Mouse (Mus musculus): ENCODE results near the gene Gpr174.
"Not testable (repeated sequence)": the region's sequence is repeated elsewhere in the genome, so short reads cannot be mapped to it uniquely, and the experiment has no call there.

Gene Gpr174

DNA sequence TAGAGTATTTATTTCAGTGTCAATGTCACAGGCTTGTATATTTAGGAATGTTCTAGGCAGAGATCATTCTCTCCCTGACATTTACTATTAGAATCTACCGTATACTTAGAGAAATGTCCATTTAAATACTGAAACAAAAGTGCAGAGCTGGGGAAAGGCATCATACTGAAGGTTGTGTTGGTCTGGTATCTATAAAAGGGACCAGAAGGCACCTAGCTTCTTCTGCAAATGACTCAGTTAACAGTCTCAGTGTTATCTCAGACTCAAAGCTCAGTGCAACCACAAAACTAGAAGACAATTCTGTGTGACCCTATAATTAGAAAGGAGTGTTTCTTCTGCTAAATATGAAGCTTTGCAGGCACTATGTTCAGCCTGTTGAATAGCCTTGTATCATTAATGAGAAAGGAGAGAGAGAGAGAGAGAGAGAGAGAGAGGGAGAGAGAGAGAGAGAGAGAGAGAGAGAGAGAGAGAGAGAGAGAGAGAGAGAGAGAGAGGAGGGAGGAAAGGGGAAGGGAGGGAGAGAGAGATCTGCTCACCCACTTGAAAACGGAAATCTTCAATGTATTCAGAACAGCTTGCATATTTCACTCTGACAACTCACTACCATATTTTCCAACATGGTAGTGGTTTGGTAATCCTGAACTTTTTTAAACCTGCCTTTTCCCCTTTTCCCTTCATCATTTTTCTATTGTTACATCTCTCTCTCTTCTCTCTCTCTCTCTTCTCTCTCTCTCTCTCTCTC, at the start of gene Gpr174:
Gene Gpr174 (plus strand): TSS at position 393 of the 742 bp plus-strand sequence.
- no peak for DNase-seq

DNA sequence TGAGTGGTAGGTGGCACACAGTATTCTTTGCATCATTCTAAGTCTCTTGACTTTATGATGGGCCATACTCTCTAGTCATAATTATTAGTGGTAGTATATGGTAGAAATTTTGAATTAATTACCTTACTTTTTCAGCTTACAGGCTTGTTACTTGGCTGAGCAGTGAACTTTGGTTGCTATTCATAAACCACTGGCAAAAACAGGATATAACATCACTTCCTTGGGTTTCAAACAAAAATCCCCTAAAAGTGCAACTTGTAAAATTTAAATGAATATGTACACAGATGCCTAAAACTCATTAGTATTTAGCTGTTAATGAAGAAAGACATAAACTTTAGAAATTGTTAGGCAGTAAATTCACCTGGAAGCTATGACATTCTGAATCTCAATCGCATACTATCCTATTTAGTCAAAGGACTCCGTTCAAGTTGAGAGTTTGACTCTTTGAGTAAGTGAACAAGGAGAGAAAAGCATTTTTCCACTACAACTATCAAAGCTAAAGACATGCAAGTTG, 38.0 kb upstream of the Gpr174 start:
- no peak for DNase-seq

DNA sequence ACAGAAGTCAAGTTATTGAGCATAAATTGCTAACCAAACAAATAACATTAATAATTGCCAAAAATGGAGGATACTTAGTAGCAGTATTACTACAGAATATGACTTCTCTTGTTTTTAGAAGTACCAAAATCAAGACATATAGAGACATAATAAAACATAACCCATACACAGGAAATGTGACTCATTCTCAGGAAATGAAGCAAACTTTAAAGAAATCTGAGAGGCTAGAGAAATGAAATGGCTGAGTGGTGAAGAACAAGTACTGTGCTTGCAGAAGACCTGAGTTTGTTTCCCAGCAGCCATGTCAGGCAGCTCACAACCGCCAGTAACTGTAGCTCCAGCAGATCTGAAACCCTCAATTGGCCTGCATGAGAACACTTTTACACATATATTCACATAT, 30.8 kb upstream of the Gpr174 start:
- no peak for DNase-seq

DNA sequence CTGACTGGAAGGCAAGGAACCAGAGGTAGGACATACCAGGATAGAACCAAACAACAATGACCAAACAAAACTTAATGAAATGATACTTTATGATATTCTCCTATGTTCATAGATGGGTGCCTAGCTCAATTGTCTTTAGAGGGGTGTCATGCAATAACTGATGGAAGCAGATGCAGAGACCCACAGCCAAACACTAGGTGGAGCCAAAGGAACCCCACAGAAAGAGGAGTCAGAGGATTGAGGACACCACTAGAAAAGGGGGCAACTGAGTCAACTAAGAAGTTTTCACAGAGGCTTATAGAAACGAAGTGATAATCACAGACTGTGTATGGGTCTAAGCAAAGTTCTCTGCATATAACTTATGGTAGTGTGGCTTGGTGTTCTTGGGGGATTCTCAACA, 24.5 kb upstream of the Gpr174 start:
- no peak for DNase-seq

DNA sequence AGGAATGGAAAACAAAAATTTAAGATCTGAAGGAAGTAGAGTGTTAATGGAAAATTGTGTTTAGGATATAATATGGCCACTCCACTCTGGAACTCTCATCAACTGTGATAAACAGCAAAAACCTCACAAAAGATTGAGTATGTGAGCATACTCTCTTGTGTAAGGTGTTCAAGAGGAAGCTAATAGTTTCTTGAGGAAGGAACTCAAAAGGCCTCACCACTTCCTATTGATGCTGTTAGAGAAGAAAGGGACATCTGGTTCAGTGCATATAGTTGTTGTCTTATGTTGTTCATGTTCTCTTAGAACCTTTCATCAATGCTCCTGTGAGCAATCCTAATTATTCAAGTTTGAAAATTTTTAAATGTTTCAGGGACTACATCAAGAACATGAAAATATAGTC, 21.0 kb upstream of the Gpr174 start:
- no peak for DNase-seq

DNA sequence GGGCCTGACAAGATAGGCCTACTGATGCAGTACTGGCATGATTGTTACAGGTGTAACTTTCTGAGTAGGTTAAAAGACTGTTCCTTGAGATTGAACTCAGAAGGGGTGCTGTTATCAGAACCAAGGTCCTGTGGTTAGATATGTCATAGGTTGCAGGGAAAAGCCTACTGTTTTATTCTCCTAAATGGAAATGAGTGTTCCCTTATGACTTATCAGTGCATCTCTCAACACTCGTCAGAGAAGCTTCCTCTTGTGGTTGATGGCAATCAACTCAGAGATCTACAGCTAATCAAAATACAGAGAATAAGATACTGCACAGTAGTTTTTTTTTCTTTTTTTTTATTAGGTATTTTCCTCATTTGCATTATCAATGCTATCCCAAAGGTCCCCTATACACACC, 19.2 kb upstream of the Gpr174 start:
- no peak for DNase-seq

DNA sequence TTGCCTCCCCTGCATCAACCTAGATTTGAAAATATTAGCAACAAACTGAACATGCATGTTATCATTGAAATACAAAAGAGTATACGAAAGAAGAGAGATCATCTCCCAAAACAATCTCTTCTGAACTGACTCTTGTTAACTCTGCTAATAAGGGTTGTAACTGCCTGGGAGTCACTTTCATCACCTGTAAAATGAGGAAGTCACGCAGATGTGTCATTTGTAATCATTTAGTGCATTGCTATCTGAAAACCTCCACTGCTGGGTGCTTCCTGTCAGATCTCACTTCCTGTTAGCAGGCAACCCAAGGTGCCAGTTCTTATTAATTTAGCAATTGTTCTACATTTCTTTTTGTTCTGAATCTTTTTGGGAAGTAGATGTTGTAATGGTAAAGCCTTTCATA, 5.3 kb upstream of the Gpr174 start:
- no peak for DNase-seq

DNA sequence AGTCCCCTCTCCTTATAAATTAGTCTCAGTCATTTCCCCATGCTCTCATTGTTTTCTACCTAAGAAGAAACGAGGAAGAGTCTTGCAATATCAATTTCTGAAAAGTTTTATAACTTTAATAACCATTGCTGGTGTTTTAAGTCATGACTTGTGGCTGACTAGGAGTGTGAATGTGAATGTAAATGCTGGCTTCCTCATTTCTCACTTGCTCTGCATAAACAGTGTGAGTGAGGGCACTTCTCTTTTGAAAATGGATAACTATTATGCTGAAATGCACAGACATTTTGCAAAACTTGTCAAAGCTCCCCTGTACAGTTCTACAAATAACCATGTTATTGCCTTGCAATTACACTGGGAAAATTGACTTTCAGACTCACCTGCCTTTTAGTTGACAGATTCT, 8.9 kb downstream of the Gpr174 start:
- no peak for DNase-seq

DNA sequence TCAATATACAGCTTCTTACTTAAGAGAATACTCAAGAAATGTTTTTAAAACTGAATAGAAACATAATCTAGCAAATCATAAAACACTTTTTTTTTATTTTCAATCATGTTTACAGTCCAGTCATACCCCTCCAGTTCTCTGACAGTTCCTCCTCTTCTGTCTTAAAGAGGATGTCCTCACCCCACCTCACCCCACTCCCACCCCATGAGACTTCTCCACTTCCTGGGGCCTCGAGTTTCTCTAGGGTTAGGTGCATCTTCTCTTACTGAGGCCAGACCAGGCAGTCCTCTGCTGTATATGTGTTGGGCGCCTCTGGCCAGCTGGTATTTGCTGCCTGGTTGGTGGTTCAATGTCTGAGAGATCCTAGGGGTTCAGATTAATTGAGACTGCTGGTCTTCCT, 21.9 kb downstream of the Gpr174 start:
- no peak for DNase-seq

DNA sequence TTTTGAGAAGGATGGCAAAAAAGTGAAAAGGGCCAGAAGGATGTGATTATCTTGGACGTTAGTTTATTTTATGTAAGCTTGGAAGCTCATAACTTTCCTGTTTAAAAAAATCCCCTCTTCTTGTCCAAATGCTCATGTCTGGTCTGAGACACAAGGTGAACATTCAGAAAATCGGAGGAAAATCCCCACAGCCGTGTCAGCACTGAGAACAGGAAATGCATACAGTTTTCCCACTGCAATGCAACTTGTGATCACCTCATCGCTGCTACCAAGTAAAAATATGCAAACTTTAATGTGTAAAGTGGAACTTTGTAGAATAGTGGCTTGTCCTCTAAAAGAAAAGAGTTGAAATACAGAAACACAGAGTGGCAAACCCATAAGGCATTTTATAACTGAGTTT, 28.5 kb downstream of the Gpr174 start:
- no peak for DNase-seq

DNA sequence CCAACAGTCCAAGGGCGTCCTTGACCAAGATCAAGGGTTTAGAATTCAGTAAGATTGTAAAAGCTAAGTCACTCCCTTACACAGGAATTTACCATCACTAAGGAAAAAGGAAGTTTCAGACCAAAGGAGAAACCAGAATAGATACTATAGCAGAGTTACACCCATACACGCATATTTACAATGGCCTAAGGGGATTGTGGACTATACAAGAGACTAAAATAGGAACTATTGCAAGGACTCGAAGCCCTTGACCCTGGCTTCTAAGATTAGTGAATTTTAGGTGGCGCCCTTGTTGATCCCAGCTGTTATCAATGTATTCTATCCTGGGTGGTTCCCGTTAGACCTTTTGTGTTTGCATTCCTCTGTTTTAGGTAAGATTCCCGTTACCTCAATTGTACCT, 42.2 kb downstream of the Gpr174 start:
- not testable (repeated sequence) for DNase-seq

DNA sequence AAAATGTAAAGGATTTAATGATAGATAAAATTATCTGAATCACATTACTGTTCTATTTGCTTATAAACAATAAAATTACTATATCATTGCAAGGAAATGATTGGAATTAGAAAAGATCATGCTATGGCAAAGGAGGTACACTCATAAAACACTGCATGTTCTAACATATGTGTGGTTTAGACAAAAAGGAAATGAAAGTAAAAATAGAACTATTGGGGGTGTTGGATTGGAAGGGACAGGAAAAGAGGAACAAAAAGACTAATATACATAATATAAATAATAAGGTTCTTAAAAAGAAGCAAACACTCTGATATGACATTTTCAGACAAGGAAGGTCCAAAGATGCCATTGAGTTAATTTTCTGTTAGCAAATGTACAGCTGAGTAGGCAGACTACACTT, 43.1 kb downstream of the Gpr174 start:
- no peak for DNase-seq

DNA sequence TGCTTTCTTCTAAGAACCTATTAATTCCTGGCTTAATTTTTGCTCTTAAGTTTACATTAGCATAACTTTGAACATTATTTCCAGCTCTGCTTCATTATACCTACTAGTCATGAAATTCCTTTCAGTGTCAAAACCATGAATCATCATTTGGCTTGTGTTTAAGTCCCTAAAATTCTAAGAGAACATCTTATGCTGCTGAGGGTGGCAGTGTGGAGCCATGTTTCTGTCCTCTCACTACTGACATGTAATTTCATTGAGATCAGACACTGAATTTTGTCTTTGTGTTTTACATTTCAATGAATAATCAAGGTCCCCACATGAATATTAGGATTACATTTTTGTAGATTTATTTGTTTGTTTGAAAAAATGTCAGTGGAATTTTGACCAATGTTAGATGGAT, 50.8 kb downstream of the Gpr174 start:
- no peak for DNase-seq

DNA sequence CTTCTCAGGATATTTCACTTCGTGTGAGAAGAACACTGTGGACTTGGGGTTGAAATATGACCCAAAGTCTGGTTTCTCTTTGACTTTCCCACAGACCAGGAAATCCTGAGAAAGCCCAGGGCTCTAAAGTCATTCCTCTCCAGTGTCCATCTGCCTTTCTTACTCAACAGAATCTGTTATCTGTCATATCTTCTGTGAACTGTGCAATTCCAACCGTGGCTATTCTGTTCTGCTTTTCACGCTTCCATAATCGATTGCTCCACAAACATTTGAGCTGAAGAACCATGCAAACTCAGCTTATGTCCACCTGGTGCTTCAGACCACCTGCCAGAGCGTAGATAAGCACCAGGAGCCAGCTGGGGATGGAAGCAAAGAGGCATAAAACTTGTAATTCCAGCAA, 56.9 kb downstream of the Gpr174 start:
- DNase-seq = no peak

DNA sequence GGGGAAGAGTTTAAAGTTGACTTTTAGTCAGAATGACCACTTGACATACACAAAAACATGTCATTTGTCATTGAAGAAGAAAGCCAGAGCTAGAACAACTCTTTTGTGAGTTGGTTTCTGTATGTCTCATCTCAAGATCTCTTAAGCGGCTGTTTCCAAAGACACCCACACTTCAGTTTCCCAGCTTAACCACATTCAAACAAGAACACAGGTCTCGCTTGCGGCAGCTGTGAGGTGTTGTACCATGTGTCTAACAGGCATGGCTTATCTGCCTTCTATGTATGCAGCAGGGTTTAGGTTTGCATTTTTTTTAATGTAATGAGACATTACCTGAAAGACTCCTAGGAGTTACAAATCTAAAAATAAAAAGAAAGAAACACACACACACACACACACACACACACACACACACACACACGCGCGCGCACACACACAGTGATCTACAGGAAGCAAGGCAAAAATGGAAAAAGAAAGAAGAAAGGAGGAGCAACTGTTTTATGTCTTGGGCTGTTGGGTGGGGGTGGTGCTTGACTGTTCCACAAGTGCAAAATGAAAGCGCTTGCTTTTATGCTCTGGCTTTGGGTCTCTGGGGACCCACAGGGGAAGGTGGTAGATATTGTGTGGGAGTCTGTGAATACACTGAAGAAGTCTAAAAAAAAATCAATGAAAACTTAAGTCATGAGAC, 70.2 kb downstream of the Gpr174 start:
- no peak for DNase-seq

DNA sequence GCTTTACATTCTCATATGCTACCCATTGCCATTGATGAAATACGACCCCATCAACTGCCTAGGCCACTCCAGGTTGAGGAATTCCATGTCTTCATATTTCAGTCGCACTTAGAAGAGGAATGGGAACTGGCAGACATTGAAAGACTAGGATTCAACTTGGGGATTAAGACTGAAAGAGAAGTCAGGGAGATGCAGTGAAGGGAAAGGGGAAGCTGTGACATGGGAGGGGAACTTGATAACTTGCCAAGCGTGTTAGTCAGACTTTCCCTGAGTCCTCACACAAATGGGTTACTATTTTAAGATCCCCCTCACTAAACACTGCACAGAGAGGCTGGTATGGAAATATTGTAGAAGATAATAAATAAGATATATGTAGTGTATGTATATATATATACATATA, 74.2 kb downstream of the Gpr174 start:
- no peak for DNase-seq

DNA sequence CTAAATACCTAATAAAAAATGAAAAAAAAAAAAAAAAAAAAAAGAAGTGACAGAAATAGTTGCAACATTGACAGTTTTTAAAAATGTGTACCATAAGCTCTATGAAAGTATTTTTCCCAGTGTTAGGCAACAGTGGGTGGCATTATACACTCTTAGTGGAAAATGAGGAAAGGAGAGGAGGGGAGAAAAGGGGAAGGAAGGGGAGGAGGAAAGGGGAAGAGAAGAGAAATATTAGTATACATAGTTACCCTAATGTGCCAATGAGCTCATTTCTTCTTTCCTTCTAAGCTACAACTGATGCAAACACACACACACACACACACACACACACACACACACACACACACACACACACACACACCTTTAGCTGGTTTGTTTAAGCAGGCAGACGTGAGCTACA, 80.9 kb downstream of the Gpr174 start:
- DNase-seq = no peak

DNA sequence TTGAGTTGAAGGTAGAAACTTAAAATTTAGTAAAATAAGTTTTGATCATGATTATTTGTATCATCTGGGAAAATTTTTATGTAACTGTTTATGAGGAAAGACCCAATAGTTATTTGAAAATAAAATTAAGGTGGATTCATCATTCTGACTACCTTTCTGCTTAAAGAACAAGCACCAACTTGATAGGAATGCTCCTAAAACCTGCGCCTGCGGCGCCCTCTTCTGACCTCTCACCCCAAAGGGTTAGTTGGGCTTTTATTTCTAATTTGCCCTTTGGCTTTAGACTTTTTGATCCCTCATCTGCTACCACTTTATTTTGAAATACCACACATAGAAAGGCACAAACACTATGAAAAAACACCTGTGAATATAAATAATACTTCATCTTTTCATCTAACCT, 86.3 kb downstream of the Gpr174 start:
- DNase-seq = no peak
